Mouse (Mus musculus) fat pad, adult 2 months (tissue): ENCODE measurements at regions not wholly inside any gene's neighbourhood (a gene's known extent, or its start where the extent isn't known, plus 50 kb on each side); places are given as distances from the start of the nearest gene placed in this dataset.

Source experiments
- DNase-seq: peaks from one replicate; pipeline ENCODE4 v3.0.0-alpha.2; 2011; ENCODE audit warnings: low read depth, low spot score; ENCODE audit errors: extremely low read depth

- DNase-seq: no peak
Measured at GRCm38 (mm10) chr14:48942882-48943281, 123.0 kb upstream of the Ap5m1 start.

- DNase-seq: peak; percentile 4
Measured at GRCm38 (mm10) chr14:48930886-48931285, 135.0 kb upstream of the Ap5m1 start.

- no peak for DNase-seq
Measured at GRCm38 (mm10) chr14:48925870-48926269, 140.0 kb upstream of the Ap5m1 start.

GRCm38 (mm10) chr14:48909420-48909819 lies 156.5 kb upstream of the Ap5m1 start:
- DNase-seq: no peak

GRCm38 (mm10) chr14:48907991-48908698 lies 157.8 kb upstream of the Ap5m1 start:
- DNase-seq: no peak

- DNase-seq: no peak
Measured at GRCm38 (mm10) chr14:48907403-48907973, 158.4 kb upstream of the Ap5m1 start.

GRCm38 (mm10) chr14:48906956-48907355 lies 158.9 kb upstream of the Ap5m1 start:
- DNase-seq: no peak

- DNase-seq: no peak
Measured at GRCm38 (mm10) chr14:48904576-48904975, 161.3 kb upstream of the Ap5m1 start.

- no peak for DNase-seq
Measured at GRCm38 (mm10) chr14:48903526-48903925, 162.4 kb upstream of the Ap5m1 start.

- no peak for DNase-seq
Measured at GRCm38 (mm10) chr14:48900201-48900600, 165.7 kb upstream of the Ap5m1 start.

- DNase-seq: no peak
Measured at GRCm38 (mm10) chr14:48897140-48897539, 168.8 kb upstream of the Ap5m1 start.

GRCm38 (mm10) chr14:48896235-48896634 lies 169.7 kb upstream of the Ap5m1 start:
- DNase-seq: no peak

GRCm38 (mm10) chr14:48891216-48891615 lies 174.7 kb upstream of the Ap5m1 start:
- DNase-seq: no peak

- DNase-seq: no peak
Measured at GRCm38 (mm10) chr14:48888954-48889353, 176.9 kb upstream of the Ap5m1 start.

- DNase-seq: no peak
Measured at GRCm38 (mm10) chr14:48880041-48880440, 185.9 kb upstream of the Ap5m1 start.

- DNase-seq: no peak
Measured at GRCm38 (mm10) chr14:48877998-48878657, 187.8 kb upstream of the Ap5m1 start.

GRCm38 (mm10) chr14:48871313-48871712 lies 194.6 kb upstream of the Ap5m1 start:
- DNase-seq: no peak

GRCm38 (mm10) chr14:48869956-48870355 lies 195.9 kb upstream of the Ap5m1 start:
- no peak for DNase-seq

GRCm38 (mm10) chr14:48855453-48855852 lies 181.8 kb upstream of the Otx2 start:
- DNase-seq: no peak

- DNase-seq: no peak
Measured at GRCm38 (mm10) chr14:48854188-48854924, 180.7 kb upstream of the Otx2 start.

- DNase-seq: no peak
Measured at GRCm38 (mm10) chr14:48853479-48854187, 180.0 kb upstream of the Otx2 start.
